Mouse (Mus musculus) intestine, embryonic 16.5 days (tissue): ENCODE data around the gene Shmt2. TPM values are rescaled to one million over a fixed set of nuclear protein-coding genes. Genes with fewer than 3 reads are reported as not detected.

Experiments used
- ATAC-seq: fragments of 200-750 bp; cut with Nextera tagmentation; 2 replicates; pipeline ENCODE4 v1.8.0; 2017; ENCODE audit warnings: moderate TSS enrichment, moderate library complexity
- H3K27ac ChIP-seq: fragments of 300-500 bp; sonication (generic); 2 replicates; pipeline ENCODE4 v1.5.1; 2014; ENCODE audit warnings: mild to moderate bottlenecking, low read length
- H3K27me3 ChIP-seq: fragments of 300-500 bp; sonication (generic); replicated peaks from 2 replicates; pipeline ENCODE4 v1.6.1; 2014; ENCODE audit warnings: low read length, control low read depth, mixed read lengths; ENCODE audit not compliant: control insufficient read depth, insufficient read depth
- H3K36me3 ChIP-seq: fragments of 300-500 bp; sonication (generic); 2 replicates; pipeline ENCODE4 v1.6.1; 2014; ENCODE audit warnings: low read length, control low read depth; ENCODE audit not compliant: control insufficient read depth, insufficient read depth
- H3K4me1 ChIP-seq: fragments of 300-500 bp; sonication (generic); 2 replicates; pipeline ENCODE4 v1.6.1; 2014; ENCODE audit warnings: low read length, control low read depth, mixed read lengths; ENCODE audit not compliant: control insufficient read depth, insufficient read depth
- H3K4me2 ChIP-seq: fragments of 300-500 bp; sonication (generic); 2 replicates; pipeline ENCODE4 v1.6.1; 2014; ENCODE audit warnings: low read depth, low read length, control low read depth
- H3K4me3 ChIP-seq: fragments of 300-500 bp; sonication (generic); 2 replicates; pipeline ENCODE4 v1.5.1; 2014; ENCODE audit warnings: mild to moderate bottlenecking, low read length
- H3K9ac ChIP-seq: fragments of 300-500 bp; sonication (generic); 2 replicates; pipeline ENCODE4 v1.6.1; 2014; ENCODE audit warnings: low read depth, low read length
- H3K9me3 ChIP-seq: fragments of 300-500 bp; sonication (generic); 2 replicates; pipeline ENCODE4 v1.6.1; 2016; ENCODE audit warnings: low read length, control low read depth; ENCODE audit not compliant: control insufficient read depth
- WGBS: fragments of 180-500 bp; shearing (Covaris S2); extraction: QIAGEN DNeasy Blood & Tissue Kit; methylation state at CpG from one replicate; pipeline ENCODE4 v1.1.7; 2014; 5-methylcytosine and 5-hydroxymethylcytosine counted together
- polyA plus RNA-seq: library from polyadenylated mRNA; unstranded; fragments of >200 nt; fragmentation: Nextera tagmentation; extraction: Ambion mirVana; gene quantifications from 2 replicates; pipeline ENCODE4 v1.2.1, GENCODE M21; 2015

The Shmt2 gene
- polyA plus RNA-seq, 1 experiment from 2014 or later = 170 TPM

DNA sequence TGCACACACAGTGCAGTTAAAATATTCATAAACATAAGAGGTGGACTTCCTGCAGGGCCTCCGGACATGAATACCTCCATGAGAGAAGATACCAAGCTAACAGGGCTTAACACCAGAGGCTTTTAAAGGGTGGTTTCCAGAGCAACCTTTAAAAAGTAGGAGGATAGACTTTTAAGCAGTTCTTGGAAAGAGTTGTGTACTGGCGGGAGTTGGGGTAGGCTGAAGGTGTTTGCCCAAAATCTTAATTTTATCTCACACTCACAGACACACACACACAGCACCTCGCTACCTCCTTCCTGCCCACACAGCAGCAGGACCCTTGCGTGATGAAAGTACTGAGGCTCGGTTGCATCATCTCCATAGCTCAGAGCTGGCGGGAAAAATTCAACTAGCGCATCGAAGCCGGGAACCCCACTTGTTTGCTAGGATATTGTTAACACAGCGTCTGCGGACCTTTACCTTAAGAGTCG is 598 bp downstream of the Shmt2 start:
- peaks cover 34% of the 10 kb centered on the region for H3K4me1 ChIP-seq
- WGBS = 5% methylated on average over 12 of the region's 12 CpGs

DNA sequence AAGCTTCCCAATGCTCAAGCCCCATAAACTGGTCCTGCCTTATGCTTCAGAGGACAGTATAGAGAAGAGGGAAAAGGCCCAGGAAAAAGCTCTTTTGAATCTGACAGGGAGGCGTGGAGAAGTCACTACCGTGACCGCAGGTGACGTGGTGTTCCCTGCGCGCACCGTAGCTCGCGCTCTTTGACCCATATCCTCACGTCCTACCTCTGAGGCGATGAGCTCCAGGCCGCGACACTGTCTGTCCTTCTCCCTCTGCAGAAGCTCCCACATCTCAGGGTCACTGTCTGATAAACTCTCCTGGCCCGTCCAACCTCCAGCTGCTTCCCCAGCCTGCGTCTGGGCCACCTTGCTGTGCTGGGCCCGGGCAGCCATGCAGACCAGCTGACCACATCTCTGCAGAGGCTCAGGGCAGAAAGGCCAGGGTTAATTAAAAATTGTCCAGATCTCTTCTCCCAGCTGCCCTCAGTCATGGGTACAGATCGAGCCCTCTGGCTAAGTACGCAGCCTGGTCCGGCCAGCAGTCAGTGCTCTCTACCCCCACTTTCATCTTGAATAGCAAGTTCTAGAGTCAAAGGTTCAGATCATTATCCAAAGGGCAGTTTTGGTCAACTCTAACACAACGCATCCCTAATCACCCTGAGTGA is 1.4 kb downstream of the Shmt2 start:
- 81% methylated on average over 20 of the region's 20 CpGs for WGBS
- Histone ChIP-seq H3K27ac (no peak overlapping the region), H3K4me3 (peak overlapping the region; percentile 63), H3K36me3 (peaks cover 29% of the 10 kb centered on the region), H3K4me2 (peak overlapping the region; percentile 77), H3K27me3 (peaks cover 22% of the 10 kb centered on the region), H3K9ac (peak overlapping the region; percentile 70), H3K4me1 (peaks cover 33% of the 10 kb centered on the region), H3K9me3 (no peaks in the 10 kb centered on the region)
- ATAC-seq = no peak

More for the DNA sequence above, 598 bp downstream of the Shmt2 start:
- ATAC-seq = peak; percentile 14
- peaks cover 29% of the 10 kb centered on the region for H3K36me3 ChIP-seq
- H3K4me2 ChIP-seq = peak overlapping the region; percentile 77
- H3K9me3 ChIP-seq = no peaks in the 10 kb centered on the region
- H3K27me3 ChIP-seq = peaks cover 30% of the 10 kb centered on the region
- H3K27ac ChIP-seq = 0 out of 2 replicates have a peak overlapping the region, but pooled peaks have one; percentile 11
- peak overlapping the region; percentile 63 for H3K4me3 ChIP-seq
- H3K9ac ChIP-seq = peak overlapping the region; percentile 70

DNA sequence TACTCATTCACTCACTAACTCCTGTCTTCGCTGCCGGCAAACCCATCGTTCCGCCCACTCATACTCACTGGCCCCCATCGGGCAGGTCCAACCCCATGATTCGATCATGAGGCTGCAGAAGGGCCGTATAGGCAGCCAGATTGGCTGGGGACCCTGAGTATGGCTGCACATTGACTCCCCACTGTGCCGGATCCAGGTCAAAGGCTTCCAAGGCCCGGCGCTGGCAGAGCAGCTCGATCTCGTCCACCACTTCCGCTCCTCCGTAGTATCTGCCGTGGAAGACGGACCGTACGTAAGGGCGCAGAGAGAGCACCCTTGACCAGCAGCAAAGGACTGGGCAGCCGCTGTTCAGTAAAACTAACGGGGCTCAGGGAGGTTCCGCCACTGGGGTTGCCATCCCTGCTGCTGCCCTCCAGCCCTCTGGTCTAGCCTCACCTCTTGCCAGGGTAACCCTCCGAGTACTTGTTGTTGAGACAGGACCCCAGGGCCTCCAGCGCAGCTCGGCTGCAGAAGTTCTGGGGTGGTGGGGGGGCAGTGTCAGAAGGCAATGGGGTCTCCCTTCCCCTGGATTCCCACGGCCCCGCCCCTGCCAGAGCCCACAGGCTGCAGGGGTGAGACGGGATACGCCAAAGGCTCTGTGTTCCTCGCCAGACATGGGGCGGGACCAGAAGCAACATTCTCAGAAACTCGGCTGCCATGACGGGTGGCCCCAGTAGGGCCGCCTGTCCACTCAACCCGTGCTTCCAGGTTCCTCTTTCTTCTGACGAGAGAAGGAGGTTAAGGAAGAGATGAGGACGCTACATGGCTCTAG is 2.1 kb downstream of the Shmt2 start:
- ATAC-seq = no peak
- peaks cover 29% of the 10 kb centered on the region for H3K36me3 ChIP-seq
- H3K4me3 ChIP-seq = no peak overlapping the region
- H3K27me3 ChIP-seq = peaks cover 22% of the 10 kb centered on the region
- H3K27ac ChIP-seq = no peak overlapping the region
- WGBS = 94% methylated on average over 37 of the region's 37 CpGs
- H3K9me3 ChIP-seq = no peaks in the 10 kb centered on the region
- no peak overlapping the region for H3K9ac ChIP-seq
- peaks cover 40% of the 10 kb centered on the region for H3K4me1 ChIP-seq
- peak overlapping the region; percentile 77 for H3K4me2 ChIP-seq

DNA sequence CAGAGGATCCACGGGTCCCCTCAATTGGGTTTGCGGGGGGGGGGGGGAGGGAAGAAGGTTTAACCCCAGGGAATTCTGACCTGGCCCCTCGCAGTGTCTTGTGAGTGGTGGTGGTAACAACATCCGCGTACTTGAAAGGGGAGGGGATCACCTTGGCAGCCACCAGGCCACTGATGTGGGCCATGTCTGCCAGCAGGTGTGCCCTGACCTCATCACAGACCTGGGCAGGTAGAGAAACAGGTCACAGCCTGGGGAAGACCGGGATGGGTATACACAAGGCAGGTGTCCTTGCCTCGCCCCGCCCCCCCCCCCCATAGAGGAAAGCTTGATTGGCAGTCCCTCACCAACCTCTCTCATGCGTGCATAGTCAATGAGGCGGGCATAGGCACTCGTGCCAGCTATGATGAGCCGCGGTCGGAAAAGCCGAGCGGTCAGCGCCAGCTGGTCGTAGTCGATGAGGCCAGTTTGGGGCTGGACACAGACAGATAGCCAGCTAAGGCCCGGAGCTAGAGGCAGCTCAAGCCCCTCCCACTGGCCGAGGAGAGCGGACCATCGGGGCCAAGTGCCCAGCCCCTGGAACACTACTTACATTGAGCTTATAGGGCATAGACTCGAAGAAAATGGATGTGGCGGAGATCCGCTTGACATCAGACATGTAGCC is 3.1 kb downstream of the Shmt2 start:
- no peak for ATAC-seq
- Histone ChIP-seq H3K27ac (no peak overlapping the region), H3K4me2 (no peak overlapping the region), H3K9ac (no peak overlapping the region), H3K36me3 (peaks cover 29% of the 10 kb centered on the region), H3K9me3 (no peaks in the 10 kb centered on the region), H3K4me1 (peaks cover 48% of the 10 kb centered on the region), H3K27me3 (peaks cover 20% of the 10 kb centered on the region), H3K4me3 (no peak overlapping the region)
- WGBS = 92% methylated on average over 26 of the region's 26 CpGs

DNA sequence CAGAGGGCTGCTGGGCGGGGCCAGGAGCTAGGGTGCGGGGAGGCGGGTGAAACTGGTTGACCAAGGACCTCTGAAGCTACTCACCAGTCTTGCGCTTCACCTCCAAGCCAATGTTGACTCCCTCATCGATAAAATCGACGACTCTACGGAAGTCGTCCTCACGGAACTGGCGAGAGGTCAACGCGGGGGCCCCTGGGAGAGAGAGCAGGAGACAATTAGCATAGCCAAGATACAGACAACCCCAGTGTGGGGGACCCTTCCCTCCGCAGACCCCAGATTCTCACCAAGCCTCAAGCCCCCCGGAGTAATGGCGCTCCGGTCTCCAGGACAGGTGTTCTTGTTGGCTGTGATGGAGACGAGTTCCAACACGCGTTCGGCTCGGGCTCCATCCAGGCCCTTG is 4.3 kb downstream of the Shmt2 start:
- 92% methylated on average over 22 of the region's 22 CpGs for WGBS
- H3K9ac ChIP-seq = no peak overlapping the region

GRCm38 (mm10) chr10:127516576-127517260 is 5.5 kb downstream of the Shmt2 start:
- WGBS = 17% methylated on average over 30 of the region's 30 CpGs
- ATAC-seq = peak; percentile 64
- H3K4me1 ChIP-seq = peaks cover 67% of the 10 kb centered on the region

More for the DNA sequence above, 4.3 kb downstream of the Shmt2 start:
- H3K4me1 ChIP-seq = peaks cover 59% of the 10 kb centered on the region
- H3K9me3 ChIP-seq = no peaks in the 10 kb centered on the region
- H3K36me3 ChIP-seq = peaks cover 29% of the 10 kb centered on the region
- no peak for ATAC-seq
- no peak overlapping the region for H3K4me2 ChIP-seq
- peaks cover 25% of the 10 kb centered on the region for H3K27me3 ChIP-seq
- H3K27ac ChIP-seq = no peak overlapping the region
- H3K4me3 ChIP-seq = no peak overlapping the region

DNA sequence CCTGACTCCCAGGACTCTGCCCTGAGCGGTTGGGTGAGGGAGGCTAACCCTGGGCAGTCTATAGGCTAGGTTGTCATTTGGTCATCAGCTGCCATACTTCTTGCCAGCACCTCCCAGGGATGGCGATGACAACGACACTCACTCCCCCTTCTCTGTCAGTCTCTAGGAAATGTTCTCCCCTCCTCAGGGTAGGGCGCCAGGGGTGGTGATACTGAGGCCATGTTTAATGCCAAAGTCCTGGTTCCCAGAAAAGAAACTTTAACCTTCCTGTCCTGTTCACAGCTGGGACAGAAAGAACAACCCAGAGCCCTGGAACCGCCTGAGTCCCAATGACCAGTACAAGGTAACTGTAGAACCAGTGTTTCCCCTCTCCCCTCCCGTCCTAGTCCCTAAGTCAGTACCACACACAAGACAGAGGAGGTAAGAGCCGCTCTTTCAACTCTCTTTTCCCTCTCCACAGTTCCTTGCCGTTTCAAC is 6.2 kb downstream of the Shmt2 start:
- peak overlapping the region; percentile 41 for H3K4me2 ChIP-seq
- peaks cover 67% of the 10 kb centered on the region for H3K4me1 ChIP-seq
- H3K36me3 ChIP-seq = peaks cover 29% of the 10 kb centered on the region
- peak overlapping the region; percentile 48 for H3K9ac ChIP-seq
- peaks cover 41% of the 10 kb centered on the region for H3K27me3 ChIP-seq
- no peaks in the 10 kb centered on the region for H3K9me3 ChIP-seq
- peak; percentile 16 for ATAC-seq
- H3K4me3 ChIP-seq = peak overlapping the region; percentile 18
- H3K27ac ChIP-seq = peak overlapping the region; percentile 83
- WGBS = 26% methylated on average over 8 of the region's 8 CpGs

More at GRCm38 (mm10) chr10:127516576-127517260, 5.5 kb downstream of the Shmt2 start:
- Histone ChIP-seq H3K4me3 (peak overlapping the region; percentile 18), H3K9ac (peak overlapping the region; percentile 48), H3K27ac (peak overlapping the region; percentile 83), H3K36me3 (peaks cover 29% of the 10 kb centered on the region), H3K9me3 (no peaks in the 10 kb centered on the region), H3K4me2 (peak overlapping the region; percentile 41), H3K27me3 (peaks cover 35% of the 10 kb centered on the region)

DNA sequence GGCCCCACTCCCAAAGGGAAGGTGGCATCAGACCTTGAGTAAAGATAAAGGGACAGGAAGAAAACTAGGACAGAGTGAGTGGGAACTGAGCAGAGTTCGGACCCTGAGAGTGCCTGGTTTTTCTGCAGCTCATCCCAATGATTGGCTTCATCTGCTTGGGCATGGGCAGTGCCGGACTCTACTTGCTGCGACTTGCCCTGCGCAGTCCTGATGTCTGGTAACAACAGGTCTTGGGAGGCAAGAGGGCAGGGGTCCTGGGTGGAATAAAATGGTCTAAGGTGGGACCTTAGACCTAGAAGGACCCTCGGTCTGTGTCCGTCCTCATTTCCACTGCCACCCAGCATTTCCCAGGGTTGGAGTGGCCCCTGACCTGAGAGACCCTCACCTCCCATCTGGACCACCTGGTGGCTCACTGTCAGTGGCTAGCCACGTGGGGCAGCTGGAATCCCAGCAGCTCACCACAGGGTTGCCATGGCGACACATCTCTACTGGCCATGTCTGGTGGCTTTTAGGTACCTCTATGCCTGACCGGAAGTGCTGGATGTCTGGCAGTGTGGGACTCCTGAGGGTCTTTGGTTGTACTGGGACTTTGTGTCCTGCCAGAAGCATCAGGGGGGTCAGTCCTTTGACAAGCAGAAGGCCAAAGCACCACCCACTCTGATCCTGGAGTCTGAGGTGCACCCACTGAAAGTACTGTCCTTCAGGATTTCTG is 6.8 kb downstream of the Shmt2 start:
- Histone ChIP-seq H3K4me1 (peaks cover 62% of the 10 kb centered on the region), H3K4me3 (peak overlapping the region; percentile 18), H3K27ac (peak overlapping the region; percentile 83), H3K36me3 (peaks cover 25% of the 10 kb centered on the region), H3K27me3 (peaks cover 46% of the 10 kb centered on the region), H3K9me3 (no peaks in the 10 kb centered on the region), H3K4me2 (peak overlapping the region; percentile 41), H3K9ac (peak overlapping the region; percentile 48; the same call in 1 of the 2 replicates)
- 36% methylated on average over 9 of the region's 9 CpGs for WGBS
- no peak for ATAC-seq
